Mouse (Mus musculus): ENCODE data around the gene Dvl1.

GRCm38 (mm10) chr4:155833234-155833633 is 14.0 kb upstream of the Dvl1 start:
- TF ChIP-seq CTCF (IDR thresholded peaks at IDR 0.05; ENCODE audit: extremely low read depth, insufficient read length, insufficient replicate concordance, low read depth, low read length) = no peak
- TF ChIP-seq POLR2A (IDR thresholded peaks at IDR 0.05; ENCODE audit: low read depth, low read length) = no peak

All from small intestine, adult 2 months (tissue).